Mouse (Mus musculus): ENCODE measurements around the gene Gjb4. TPM values are rescaled to one million over a fixed set of nuclear protein-coding genes. Genes with fewer than 3 reads are reported as not detected.

The Gjb4 gene
- polyA plus RNA-seq, 1 experiment from 2014 or later = 0.13 TPM

GRCm38 (mm10) chr4:127362520-127362919 is 8.6 kb upstream of the Gjb4 start:
- ATAC-seq = no peak
- Histone ChIP-seq H3K9me3 (replicated peaks; ENCODE audit: control insufficient read depth, low read length, poor library complexity, severe bottlenecking) (no peaks in the 10 kb centered on the region), H3K9ac (ENCODE audit: low read depth, low read length) (no peak overlapping the region), H3K4me2 (ENCODE audit: low read length) (no peak overlapping the region), H3K27me3 (ENCODE audit: control insufficient read depth, insufficient read depth, low read depth, low read length) (no peaks in the 10 kb centered on the region), H3K4me3 (ENCODE audit: low read depth, low read length) (no peak overlapping the region), H3K36me3 (ENCODE audit: control insufficient read depth, insufficient read depth, low read length) (no peaks in the 10 kb centered on the region), H3K4me1 (ENCODE audit: control insufficient read depth, insufficient read depth, low read length) (peaks cover 7% of the 10 kb centered on the region; the same call in 1 of the 2 replicates), H3K27ac (ENCODE audit: low read length) (no peak overlapping the region)
- 86% methylated on average over 3 of the region's 3 CpGs for WGBS

GRCm38 (mm10) chr4:127358018-127358417 is 4.1 kb upstream of the Gjb4 start, which contains the start of gene Gjb5:
Gjb5 (minus strand) TSS chr4:127358181.
- H3K27ac ChIP-seq (ENCODE audit: low read length) = no peak within 1 kb of the TSS

GRCm38 (mm10) chr4:127354506-127355485 is 915 bp upstream of the Gjb4 start:
- H3K9me3 ChIP-seq (replicated peaks; ENCODE audit: control insufficient read depth, low read length, poor library complexity, severe bottlenecking) = no peaks in the 10 kb centered on the region
- no peaks in the 10 kb centered on the region for H3K36me3 ChIP-seq (ENCODE audit: control insufficient read depth, insufficient read depth, low read length)
- no peak overlapping the region for H3K4me2 ChIP-seq (ENCODE audit: low read length)
- no peaks in the 10 kb centered on the region for H3K27me3 ChIP-seq (ENCODE audit: control insufficient read depth, insufficient read depth, low read depth, low read length)
- no peak for ATAC-seq
- 81% methylated on average over 15 of the region's 15 CpGs for WGBS
- no peak overlapping the region for H3K4me3 ChIP-seq (ENCODE audit: low read depth, low read length)
- no peaks in the 10 kb centered on the region for H3K4me1 ChIP-seq (ENCODE audit: control insufficient read depth, insufficient read depth, low read length)
- H3K27ac ChIP-seq (ENCODE audit: low read length) = no peak overlapping the region
- no peak overlapping the region for H3K9ac ChIP-seq (ENCODE audit: low read depth, low read length)

More at GRCm38 (mm10) chr4:127358018-127358417, 4.1 kb upstream of the Gjb4 start, which contains the start of gene Gjb5:
- Histone ChIP-seq H3K4me2 (ENCODE audit: low read length) (no peak within 1 kb of the TSS), H3K9ac (ENCODE audit: low read depth, low read length) (no peak within 1 kb of the TSS), H3K27me3 (ENCODE audit: control insufficient read depth, insufficient read depth, low read depth, low read length) (no peaks in the 10 kb centered on the region), H3K4me1 (ENCODE audit: control insufficient read depth, insufficient read depth, low read length) (no peaks in the 10 kb centered on the region), H3K36me3 (ENCODE audit: control insufficient read depth, insufficient read depth, low read length) (no peaks in the 10 kb centered on the region), H3K9me3 (replicated peaks; ENCODE audit: control insufficient read depth, low read length, poor library complexity, severe bottlenecking) (no peaks in the 10 kb centered on the region), H3K4me3 (ENCODE audit: low read depth, low read length) (no peak within 1 kb of the TSS)
- ATAC-seq = no peak
- WGBS = 33% methylated on average over 5 of the region's 5 CpGs

- no peak overlapping the region for H3K4me3 ChIP-seq (ENCODE audit: low read depth, low read length)
- H3K4me1 ChIP-seq (ENCODE audit: control insufficient read depth, insufficient read depth, low read length) = no peaks in the 10 kb centered on the region
- H3K4me2 ChIP-seq (ENCODE audit: low read length) = no peak overlapping the region
- H3K27me3 ChIP-seq (ENCODE audit: control insufficient read depth, insufficient read depth, low read depth, low read length) = no peaks in the 10 kb centered on the region
- no peak overlapping the region for H3K27ac ChIP-seq (ENCODE audit: low read length)
- H3K9me3 ChIP-seq (replicated peaks; ENCODE audit: control insufficient read depth, low read length, poor library complexity, severe bottlenecking) = no peaks in the 10 kb centered on the region
- H3K36me3 ChIP-seq (ENCODE audit: control insufficient read depth, insufficient read depth, low read length) = no peaks in the 10 kb centered on the region
- WGBS = 4% methylated on average over 1 of the region's 1 CpGs
- ATAC-seq = no peak
- no peak overlapping the region for H3K9ac ChIP-seq (ENCODE audit: low read depth, low read length)
Observed at GRCm38 (mm10) chr4:127352594-127352993, 1.3 kb downstream of the Gjb4 start.

- Histone ChIP-seq H3K9me3 (replicated peaks; ENCODE audit: control insufficient read depth, low read length, poor library complexity, severe bottlenecking) (no peaks in the 10 kb centered on the region), H3K36me3 (ENCODE audit: control insufficient read depth, insufficient read depth, low read length) (no peaks in the 10 kb centered on the region), H3K4me2 (ENCODE audit: low read length) (no peak overlapping the region), H3K4me3 (ENCODE audit: low read depth, low read length) (no peak overlapping the region), H3K9ac (ENCODE audit: low read depth, low read length) (no peak overlapping the region), H3K27me3 (ENCODE audit: control insufficient read depth, insufficient read depth, low read depth, low read length) (no peaks in the 10 kb centered on the region), H3K4me1 (ENCODE audit: control insufficient read depth, insufficient read depth, low read length) (no peaks in the 10 kb centered on the region), H3K27ac (ENCODE audit: low read length) (no peak overlapping the region)
- no peak for ATAC-seq
- WGBS = 60% methylated on average over 4 of the region's 4 CpGs
Observed at GRCm38 (mm10) chr4:127349560-127350300, 4.2 kb downstream of the Gjb4 start.

GRCm38 (mm10) chr4:127345000-127345399 is 8.9 kb downstream of the Gjb4 start:
- H3K36me3 ChIP-seq (ENCODE audit: control insufficient read depth, insufficient read depth, low read length) = no peaks in the 10 kb centered on the region
- no peak overlapping the region for H3K27ac ChIP-seq (ENCODE audit: low read length)
- WGBS = 77% methylated on average over 5 of the region's 5 CpGs
- ATAC-seq = no peak
- H3K9ac ChIP-seq (ENCODE audit: low read depth, low read length) = no peak overlapping the region
- no peak overlapping the region for H3K4me3 ChIP-seq (ENCODE audit: low read depth, low read length)
- H3K4me1 ChIP-seq (ENCODE audit: control insufficient read depth, insufficient read depth, low read length) = no peaks in the 10 kb centered on the region
- H3K4me2 ChIP-seq (ENCODE audit: low read length) = no peak overlapping the region
- H3K27me3 ChIP-seq (ENCODE audit: control insufficient read depth, insufficient read depth, low read depth, low read length) = no peaks in the 10 kb centered on the region
- H3K9me3 ChIP-seq (replicated peaks; ENCODE audit: control insufficient read depth, low read length, poor library complexity, severe bottlenecking) = no peaks in the 10 kb centered on the region

GRCm38 (mm10) chr4:127341372-127341771 is 12.5 kb downstream of the Gjb4 start:
- Histone ChIP-seq H3K9me3 (replicated peaks; ENCODE audit: control insufficient read depth, low read length, poor library complexity, severe bottlenecking) (no peaks in the 10 kb centered on the region), H3K27ac (ENCODE audit: low read length) (no peak overlapping the region), H3K4me3 (ENCODE audit: low read depth, low read length) (no peak overlapping the region), H3K27me3 (ENCODE audit: control insufficient read depth, insufficient read depth, low read depth, low read length) (no peaks in the 10 kb centered on the region), H3K36me3 (ENCODE audit: control insufficient read depth, insufficient read depth, low read length) (no peaks in the 10 kb centered on the region), H3K4me1 (ENCODE audit: control insufficient read depth, insufficient read depth, low read length) (no peaks in the 10 kb centered on the region), H3K4me2 (ENCODE audit: low read length) (no peak overlapping the region), H3K9ac (ENCODE audit: low read depth, low read length) (no peak overlapping the region)
- WGBS = 63% methylated on average over 6 of the region's 6 CpGs
- ATAC-seq = no peak

- no peak overlapping the region for H3K27ac ChIP-seq (ENCODE audit: low read length)
- no peaks in the 10 kb centered on the region for H3K27me3 ChIP-seq (ENCODE audit: control insufficient read depth, insufficient read depth, low read depth, low read length)
- ATAC-seq = no peak
- H3K9ac ChIP-seq (ENCODE audit: low read depth, low read length) = no peak overlapping the region
- no peak overlapping the region for H3K4me2 ChIP-seq (ENCODE audit: low read length)
- H3K9me3 ChIP-seq (replicated peaks; ENCODE audit: control insufficient read depth, low read length, poor library complexity, severe bottlenecking) = no peaks in the 10 kb centered on the region
- H3K4me3 ChIP-seq (ENCODE audit: low read depth, low read length) = no peak overlapping the region
- 92% methylated on average over 5 of the region's 5 CpGs for WGBS
- H3K36me3 ChIP-seq (ENCODE audit: control insufficient read depth, insufficient read depth, low read length) = no peaks in the 10 kb centered on the region
- no peaks in the 10 kb centered on the region for H3K4me1 ChIP-seq (ENCODE audit: control insufficient read depth, insufficient read depth, low read length)
Observed at GRCm38 (mm10) chr4:127337668-127338067, 16.2 kb downstream of the Gjb4 start.
